Mouse (Mus musculus) effector memory CD4-positive, alpha-beta T cell, adult 7 months (primary cell): ENCODE results near the gene Olfr19. TPM values are rescaled to one million over a fixed set of nuclear protein-coding genes. Genes with fewer than 3 reads are reported as not detected.

Source experiments
- polyA plus RNA-seq: library from polyadenylated mRNA; unstranded; fragments of 100-300 nt; shearing (Covaris generic); gene quantifications from one replicate; pipeline ENCODE4 v1.2.1, GENCODE M21; 2017

Olfr19 gene
- not detected for polyA plus RNA-seq

DNA sequence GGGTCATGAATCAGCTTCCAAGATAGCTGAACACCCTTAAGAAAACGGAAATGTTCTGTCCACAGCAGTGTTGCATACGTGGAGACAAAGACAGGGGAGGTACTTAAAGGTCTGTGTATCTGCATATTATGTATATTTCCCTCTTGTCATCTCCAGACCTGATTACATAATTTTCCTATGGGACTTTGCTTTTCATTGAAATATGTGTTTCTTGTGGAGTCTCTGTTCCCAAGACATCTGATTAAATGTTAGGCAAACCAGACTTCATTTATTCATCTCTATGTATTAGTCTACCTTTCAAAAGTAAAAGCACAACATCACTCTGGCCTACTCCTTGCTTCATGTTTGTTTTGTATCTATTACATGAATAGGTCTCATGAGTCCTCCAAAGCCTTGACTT is at the start of gene Olfr19:
Olfr19 (minus strand) TSS at position 101 of the 400 bp plus-strand sequence.

Other genes with a start within 250 kb of the Olfr19 start
- gene Fgd4, start 75.9 kb downstream of the Olfr19 start, polyA plus RNA-seq = 0.76 TPM
- not detected for gene Spag6l, start 153.1 kb upstream of the Olfr19 start, polyA plus RNA-seq
- gene Igll1, start 187.6 kb upstream of the Olfr19 start, polyA plus RNA-seq = not detected
- 70.6 TPM for gene Top3b, start 194.3 kb upstream of the Olfr19 start, polyA plus RNA-seq
- gene Vpreb1, start 194.4 kb upstream of the Olfr19 start, polyA plus RNA-seq = 1.0 TPM
- gene Ppm1f, start 220.1 kb upstream of the Olfr19 start, polyA plus RNA-seq = 16.8 TPM